Mouse (Mus musculus): ENCODE measurements around the gene Sult2b1.

Gene Sult2b1

GRCm38 (mm10) chr7:45770427-45771082 is 13.9 kb downstream of the Sult2b1 start:
- no peak for DNase-seq (ENCODE audit: low spot score in 2 of 2)

GRCm38 (mm10) chr7:45767500-45767899 is 17.0 kb downstream of the Sult2b1 start:
- DNase-seq (ENCODE audit: low spot score in 2 of 2), result no peak

- DNase-seq (ENCODE audit: low spot score in 2 of 2), result no peak
Measured at GRCm38 (mm10) chr7:45766764-45767163, 17.7 kb downstream of the Sult2b1 start.

- DNase-seq (ENCODE audit: low spot score in 2 of 2), result no peak
Measured at GRCm38 (mm10) chr7:45765995-45766394, 18.5 kb downstream of the Sult2b1 start.

- peak in 1 of 2 experiments; percentile 22 for DNase-seq (ENCODE audit: low spot score in 2 of 2)
Measured at GRCm38 (mm10) chr7:45760151-45760550, 24.3 kb downstream of the Sult2b1 start.

GRCm38 (mm10) chr7:45759400-45759799 is 25.1 kb downstream of the Sult2b1 start:
- peak; percentile 45 to 63 for DNase-seq (ENCODE audit: low spot score in 2 of 2)

- DNase-seq (ENCODE audit: low spot score in 2 of 2), result no peak
Measured at GRCm38 (mm10) chr7:45755703-45756102, 28.8 kb downstream of the Sult2b1 start.

- DNase-seq (ENCODE audit: low spot score in 2 of 2), result no peak
Measured at GRCm38 (mm10) chr7:45750162-45750561, 34.3 kb downstream of the Sult2b1 start.

GRCm38 (mm10) chr7:45749401-45749800 is 35.1 kb downstream of the Sult2b1 start:
- DNase-seq (ENCODE audit: low spot score in 2 of 2), result no peak

- no peak for DNase-seq (ENCODE audit: low spot score in 2 of 2)
Measured at GRCm38 (mm10) chr7:45748110-45748509, 36.4 kb downstream of the Sult2b1 start.

- DNase-seq (ENCODE audit: low spot score in 2 of 2), result no peak
Measured at GRCm38 (mm10) chr7:45747450-45747849, 37.0 kb downstream of the Sult2b1 start.

GRCm38 (mm10) chr7:45746518-45746917 is 38.0 kb downstream of the Sult2b1 start:
- DNase-seq (ENCODE audit: low spot score in 2 of 2), result no peak

- DNase-seq (ENCODE audit: low spot score in 2 of 2), result no peak
Measured at GRCm38 (mm10) chr7:45744387-45744786, 40.1 kb downstream of the Sult2b1 start.

- DNase-seq (ENCODE audit: low spot score in 2 of 2), result no peak
Measured at GRCm38 (mm10) chr7:45742338-45742737, 42.1 kb downstream of the Sult2b1 start.

- peak; percentile 42 to 47 for DNase-seq (ENCODE audit: low spot score in 2 of 2)
Measured at GRCm38 (mm10) chr7:45741777-45742176, 42.7 kb downstream of the Sult2b1 start.

GRCm38 (mm10) chr7:45741308-45741707 is 43.2 kb downstream of the Sult2b1 start:
- DNase-seq (ENCODE audit: low spot score in 2 of 2), result no peak

GRCm38 (mm10) chr7:45739820-45740219 is 44.6 kb downstream of the Sult2b1 start:
- no peak for DNase-seq (ENCODE audit: low spot score in 2 of 2)

GRCm38 (mm10) chr7:45739162-45739763 is 45.2 kb downstream of the Sult2b1 start:
- peak; percentile 63 to 87 for DNase-seq (ENCODE audit: low spot score in 2 of 2)

GRCm38 (mm10) chr7:45733477-45733876 is 51.0 kb downstream of the Sult2b1 start:
- peak; percentile 80 to 81 for DNase-seq (ENCODE audit: low spot score in 2 of 2)

GRCm38 (mm10) chr7:45730727-45731431 is 53.6 kb downstream of the Sult2b1 start:
- peak in 1 of 2 experiments; percentile 70 for DNase-seq (ENCODE audit: low spot score in 2 of 2)

GRCm38 (mm10) chr7:45727625-45728024 is 56.8 kb downstream of the Sult2b1 start:
- DNase-seq (ENCODE audit: low spot score in 2 of 2), result no peak

GRCm38 (mm10) chr7:45726419-45726818 is 58.0 kb downstream of the Sult2b1 start:
- no peak for DNase-seq (ENCODE audit: low spot score in 2 of 2)

GRCm38 (mm10) chr7:45725713-45726112 is 58.8 kb downstream of the Sult2b1 start, which contains the start of gene Spaca4:
Gene Spaca4, minus strand, starts transcription at chr7:45725813.
- no peak for DNase-seq (ENCODE audit: low spot score in 2 of 2)

All from thymus, postnatal 10 days (tissue).